ENCODE assay signal across 8 mouse cellular contexts in the genomic region with DNA sequence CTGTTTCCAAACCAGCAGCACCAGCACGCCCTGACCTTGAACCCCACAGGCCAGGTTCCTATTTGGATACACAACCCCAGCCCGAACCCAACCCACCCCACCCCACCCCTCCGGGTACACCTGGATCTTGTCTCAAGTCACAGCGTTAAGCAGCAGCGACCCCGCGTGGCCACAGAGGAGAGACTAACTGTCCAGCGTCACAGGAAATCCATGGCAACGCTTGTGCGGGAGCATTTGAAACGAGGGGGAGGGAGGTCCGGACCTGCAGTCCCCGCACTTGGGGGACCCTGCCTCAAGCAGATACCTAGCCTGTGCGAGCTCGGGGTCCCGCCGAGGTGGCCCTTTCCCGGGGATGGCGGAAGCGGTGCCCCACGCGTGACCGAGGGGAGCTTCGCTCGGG. TPM values are rescaled to one million over a fixed set of nuclear protein-coding genes. Genes with fewer than 3 reads are reported as not detected.
DNase-seq lines count a peak whose midpoint lies in the region; ATAC-seq and TF ChIP-seq lines count a peak whose summit lies in the region.

No protein-coding gene starts in this region.

- peak overlapping the region; percentile 58 for H3K9ac ChIP-seq in forebrain, embryonic 15.5 days (replicated peaks)
- peak overlapping the region; percentile 57 for H3K9ac ChIP-seq in lung, embryonic 14.5 days

- TF ChIP-seq CTCF in lung, embryonic 14.5 days (IDR thresholded peaks at IDR 0.05; ENCODE audit: low read depth): peak; percentile 94

- WGBS in forebrain, embryonic 15.5 days: under 1% methylated on average over 25 of the region's 25 CpGs
- WGBS in lung, embryonic 14.5 days: 1% methylated on average over 25 of the region's 25 CpGs

- H3K4me3 ChIP-seq in forebrain, embryonic 15.5 days: peak overlapping the region; percentile 56
- peak overlapping the region; percentile 64 for H3K4me3 ChIP-seq in lung, embryonic 14.5 days (ENCODE audit: low read depth, low read length)

- H3K9me3 ChIP-seq in forebrain, embryonic 15.5 days: no peaks in the 10 kb centered on the region
- H3K9me3 ChIP-seq in lung, embryonic 14.5 days (ENCODE audit: low read depth, low read length): no peaks in the 10 kb centered on the region

- intact Hi-C loops in heart, postnatal 25 days (cut with DNase I): loop anchor here (1.0 to 5.0 kb wide), 3 partner anchors 90 to 427 kb away; a partner anchor contains a TSS

- H3K4me1 ChIP-seq in forebrain, embryonic 15.5 days: peaks cover 14% of the 10 kb centered on the region
- no peaks in the 10 kb centered on the region for H3K4me1 ChIP-seq in lung, embryonic 14.5 days (ENCODE audit: insufficient read depth)

- H3K36me3 ChIP-seq in forebrain, embryonic 15.5 days: no peaks in the 10 kb centered on the region
- no peaks in the 10 kb centered on the region for H3K36me3 ChIP-seq in lung, embryonic 14.5 days (ENCODE audit: insufficient read depth)

- H3K27ac ChIP-seq in forebrain, embryonic 15.5 days (replicated peaks): no peak overlapping the region
- H3K27ac ChIP-seq in lung, embryonic 14.5 days (ENCODE audit: low read depth): no peak overlapping the region

- ATAC-seq in forebrain, embryonic 15.5 days (replicated peaks): peak; percentile 68
- peak; percentile 72 for ATAC-seq in lung, embryonic 14.5 days (ENCODE audit: insufficient read depth)
- peak; percentile 62 for ATAC-seq in neutrophil, adult 5-6 weeks (ENCODE audit: extremely low read depth, insufficient number of reproducible peaks, low FRiP score, poor library complexity, severe bottlenecking)

- H3K4me2 ChIP-seq in forebrain, embryonic 15.5 days (replicated peaks): peak overlapping the region; percentile 99
- H3K4me2 ChIP-seq in lung, embryonic 14.5 days: peak overlapping the region; percentile 100

- no peaks in the 10 kb centered on the region for H3K27me3 ChIP-seq in forebrain, embryonic 15.5 days
- H3K27me3 ChIP-seq in lung, embryonic 14.5 days (ENCODE audit: insufficient read depth, low read length): no peaks in the 10 kb centered on the region

- peak; percentile 99 for DNase-seq in ES-CJ7 (ENCODE audit: low read depth, low spot score)
- DNase-seq in c-Kit-positive CD71-positive TER-119-positive erythroid progenitor cells, embryonic 14.5 days (ENCODE audit: low spot score): peak; percentile 60
- DNase-seq in heart, postnatal 25 days (ENCODE audit: low spot score): peak; percentile 54
- peak; percentile 70 to 88 for DNase-seq in layer of hippocampus, adult 18-20 months (ENCODE audit: low spot score in 2 of 2)
- DNase-seq in lung, embryonic 14.5 days: peak; percentile 96
- DNase-seq in testis, postnatal 14 days (ENCODE audit: low spot score): peak; percentile 78

RNA-seq across cellular contexts. Expression of a gene that starts 0.8 kb away (rescaled TPM):
- 1.7 and 1.8 TPM in 2 replicates for polyA plus RNA-seq in forebrain, embryonic 15.5 days (2015; fragmentation: Nextera tagmentation; extraction: Ambion mirVana)
- not detected for total RNA-seq in heart, postnatal 25 days (2021)
- 1 to 10 TPM in 1 of 2 experiments, under 1 TPM in 1; 0.68 to 1.6 TPM for total RNA-seq in layer of hippocampus, adult 18-20 months (2021)
- 1.6 and 2.0 TPM in 2 replicates for polyA plus RNA-seq in lung, embryonic 14.5 days (2014; fragmentation: Nextera tagmentation; extraction: Ambion mirVana)
- 1.0 and 2.9 TPM in 2 replicates for total RNA-seq in neutrophil, adult 5-6 weeks (2017)
